Mouse (Mus musculus) stomach, embryonic 16.5 days (tissue): Measurements from ENCODE around the gene Got1. TPM values are rescaled to one million over a fixed set of nuclear protein-coding genes. Genes with fewer than 3 reads are reported as not detected.
"Not testable (repeated sequence)": the region's sequence is repeated elsewhere in the genome, so short reads cannot be mapped to it uniquely, and the experiment has no call there.

Experiments used
- ATAC-seq: fragments of 200-750 bp; cut with Nextera tagmentation; 2 replicates; pipeline ENCODE4 v1.8.0; 2017; ENCODE audit warnings: moderate number of reproducible peaks, moderate TSS enrichment; ENCODE audit not compliant: insufficient read depth, low FRiP score
- H3K27ac ChIP-seq: fragments of 300-500 bp; sonication (generic); 2 replicates; pipeline ENCODE4 v1.5.1; 2014; ENCODE audit warnings: low read length
- H3K27me3 ChIP-seq: fragments of 300-500 bp; sonication (generic); 2 replicates; pipeline ENCODE4 v1.6.1; 2014; ENCODE audit warnings: low read length, control low read depth, mixed read lengths; ENCODE audit not compliant: control insufficient read depth, insufficient read depth
- H3K36me3 ChIP-seq: fragments of 300-500 bp; sonication (generic); 2 replicates; pipeline ENCODE4 v1.6.1; 2014; ENCODE audit warnings: low read length; ENCODE audit not compliant: control insufficient read depth, insufficient read depth
- H3K4me1 ChIP-seq: fragments of 300-500 bp; sonication (generic); 2 replicates; pipeline ENCODE4 v1.6.1; 2014; ENCODE audit warnings: low read length, control low read depth, mixed read lengths; ENCODE audit not compliant: control insufficient read depth, insufficient read depth
- H3K4me2 ChIP-seq: fragments of 300-500 bp; sonication (generic); 2 replicates; pipeline ENCODE4 v1.6.1; 2014; ENCODE audit warnings: low read depth, low read length, mixed read lengths
- H3K4me3 ChIP-seq: fragments of 300-500 bp; sonication (generic); replicated peaks from 2 replicates; pipeline ENCODE4 v1.5.1; 2014; ENCODE audit warnings: mild to moderate bottlenecking, low read length
- H3K9ac ChIP-seq: fragments of 300-500 bp; sonication (generic); 2 replicates; pipeline ENCODE4 v1.6.1; 2014; ENCODE audit warnings: low read length
- H3K9me3 ChIP-seq: fragments of 300-500 bp; sonication (generic); replicated peaks from 2 replicates; pipeline ENCODE4 v1.6.1; 2016; ENCODE audit warnings: low read length, control low read depth; ENCODE audit not compliant: control insufficient read depth
- WGBS: fragments of 180-500 bp; shearing (Covaris S2); extraction: QIAGEN DNeasy Blood & Tissue Kit; methylation state at CpG from one replicate; pipeline ENCODE4 v1.1.7; 2014; 5-methylcytosine and 5-hydroxymethylcytosine counted together
- polyA plus RNA-seq: library from polyadenylated mRNA; unstranded; fragments of >200 nt; fragmentation: Nextera tagmentation; extraction: Ambion mirVana; gene quantifications from 2 replicates; pipeline ENCODE4 v1.2.1, GENCODE M21; 2015

Gene Got1
- polyA plus RNA-seq, 1 experiment from 2014 or later, result 42.3 TPM

DNA sequence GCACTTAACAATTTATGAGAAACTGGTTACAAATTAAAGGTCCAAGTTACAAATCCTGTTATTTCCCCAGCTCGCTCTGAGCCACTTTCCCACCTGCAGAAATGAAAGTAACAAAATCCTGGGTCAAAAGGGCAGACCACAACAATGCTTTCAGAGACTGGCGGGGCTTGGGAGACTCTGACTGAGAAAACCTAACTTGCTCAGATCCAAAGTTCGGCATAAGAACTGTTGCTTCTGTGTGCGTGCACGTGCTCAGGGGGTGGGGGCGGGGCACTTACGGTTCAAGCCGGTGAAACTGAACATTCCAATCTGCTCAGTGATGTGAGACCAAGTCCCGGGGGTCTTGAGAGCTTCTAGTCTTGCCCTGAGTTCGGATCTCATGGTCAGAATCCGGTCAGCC is 21.8 kb downstream of the Got1 start:
- no peak overlapping the region for H3K4me2 ChIP-seq
- WGBS, result 81% methylated on average over 11 of the region's 11 CpGs
- H3K4me1 ChIP-seq, result no peaks in the 10 kb centered on the region
- H3K27ac ChIP-seq, result no peak overlapping the region
- no peaks in the 10 kb centered on the region for H3K36me3 ChIP-seq
- ATAC-seq, result no peak
- H3K9ac ChIP-seq, result no peak overlapping the region
- H3K9me3 ChIP-seq, result no peaks in the 10 kb centered on the region
- no peak overlapping the region for H3K4me3 ChIP-seq
- no peaks in the 10 kb centered on the region for H3K27me3 ChIP-seq

DNA sequence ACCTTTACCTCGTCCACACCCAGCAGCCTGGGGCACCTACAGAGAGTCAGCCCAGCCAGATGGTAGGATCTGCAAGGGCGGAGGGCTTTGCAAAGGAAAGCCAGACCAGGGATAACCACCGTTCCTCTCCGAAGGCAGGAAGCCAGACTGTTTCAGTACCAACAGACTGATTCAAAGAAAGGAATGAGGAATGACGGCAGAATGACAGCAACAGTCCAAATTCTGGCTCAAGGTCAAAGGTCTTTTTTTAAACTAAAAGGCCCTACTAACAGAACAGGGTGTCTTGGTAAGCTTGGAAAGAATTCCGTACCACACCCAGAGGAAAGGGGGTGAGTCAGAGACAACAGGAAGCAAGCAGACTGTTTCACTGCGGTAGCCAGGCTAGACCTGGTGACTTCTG is 25.5 kb downstream of the Got1 start:
- Histone ChIP-seq H3K4me2 (no peak overlapping the region), H3K4me3 (no peak overlapping the region), H3K27ac (no peak overlapping the region), H3K9ac (no peak overlapping the region), H3K27me3 (peaks cover 7% of the 10 kb centered on the region; the same call in 1 of the 2 replicates), H3K36me3 (no peaks in the 10 kb centered on the region), H3K9me3 (no peaks in the 10 kb centered on the region), H3K4me1 (no peaks in the 10 kb centered on the region)
- no peak for ATAC-seq
- 86% methylated on average over 7 of the region's 7 CpGs for WGBS

DNA sequence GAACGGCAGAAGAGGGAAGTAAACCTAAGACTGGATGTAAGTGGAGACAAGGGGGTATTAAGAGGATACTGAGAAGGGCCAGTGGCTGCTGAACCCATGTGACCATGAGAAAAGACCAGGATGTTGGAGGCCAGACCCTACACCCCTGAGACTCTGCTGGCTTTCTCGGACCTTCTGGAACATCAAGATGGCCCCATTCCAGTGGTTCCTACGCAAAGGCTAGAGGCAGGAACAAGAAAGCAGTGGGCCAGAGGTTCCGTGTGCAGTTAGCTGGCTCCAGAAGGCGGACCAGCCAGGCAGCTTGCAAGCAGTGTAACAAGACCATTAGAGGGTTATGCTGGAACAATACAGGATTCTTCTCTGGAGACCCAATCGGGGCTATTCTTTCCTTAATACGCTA is 27.0 kb downstream of the Got1 start:
- Histone ChIP-seq H3K27ac (no peak overlapping the region), H3K9me3 (no peaks in the 10 kb centered on the region), H3K36me3 (no peaks in the 10 kb centered on the region), H3K9ac (no peak overlapping the region), H3K4me2 (no peak overlapping the region), H3K4me3 (no peak overlapping the region), H3K4me1 (no peaks in the 10 kb centered on the region), H3K27me3 (peaks cover 7% of the 10 kb centered on the region; the same call in 1 of the 2 replicates)
- no peak for ATAC-seq
- WGBS, result 86% methylated on average over 7 of the region's 7 CpGs

DNA sequence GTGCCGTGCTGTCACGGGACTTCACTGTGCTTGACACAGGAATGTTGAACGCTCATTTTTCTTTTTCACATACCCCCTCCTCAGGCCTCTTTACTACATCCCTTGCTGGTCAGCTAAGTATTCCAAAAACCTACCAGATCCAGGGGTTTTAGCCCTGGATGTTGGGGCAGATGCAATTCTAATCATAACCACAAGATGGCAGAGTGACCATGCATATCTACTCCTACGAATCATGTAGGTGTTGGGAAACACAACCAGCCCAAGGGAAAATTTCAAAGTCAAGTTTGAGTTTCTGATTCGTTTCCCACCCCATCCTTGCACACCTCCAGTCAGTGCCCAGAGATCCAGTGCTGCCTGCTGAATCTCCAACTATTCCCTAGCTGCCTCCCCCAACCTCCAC is 28.6 kb downstream of the Got1 start:
- no peak overlapping the region for H3K9ac ChIP-seq
- H3K9me3 ChIP-seq, result no peaks in the 10 kb centered on the region
- H3K27ac ChIP-seq, result no peak overlapping the region
- ATAC-seq, result no peak
- no peak overlapping the region for H3K4me2 ChIP-seq
- no peaks in the 10 kb centered on the region for H3K4me1 ChIP-seq
- H3K27me3 ChIP-seq, result peaks cover 7% of the 10 kb centered on the region; the same call in 1 of the 2 replicates
- no peak overlapping the region for H3K4me3 ChIP-seq
- WGBS, result 15% methylated on average over 5 of the region's 5 CpGs
- no peaks in the 10 kb centered on the region for H3K36me3 ChIP-seq

DNA sequence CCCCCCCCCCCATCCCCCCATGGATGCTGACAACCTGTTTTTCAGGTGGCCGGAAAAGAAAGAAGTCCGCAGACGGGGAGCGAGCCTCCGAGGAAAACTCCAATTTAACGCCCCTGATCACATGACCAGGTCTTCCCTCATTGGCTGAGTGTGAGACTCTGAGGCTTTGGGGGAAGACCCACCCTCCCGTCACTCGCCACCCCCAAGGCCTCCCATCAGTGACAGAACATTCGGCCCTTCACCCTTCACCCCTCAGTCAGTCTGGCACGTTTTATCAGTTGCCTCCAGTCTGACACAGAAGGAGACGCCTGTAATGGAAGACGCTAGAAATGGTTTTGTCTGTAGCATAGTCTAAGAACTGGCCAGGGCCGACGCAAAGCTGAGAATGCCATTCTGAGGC is 29.5 kb downstream of the Got1 start:
- Histone ChIP-seq H3K9me3 (no peaks in the 10 kb centered on the region), H3K4me1 (no peaks in the 10 kb centered on the region), H3K36me3 (no peaks in the 10 kb centered on the region), H3K9ac (no peak overlapping the region), H3K4me3 (peak overlapping the region; percentile 19), H3K27ac (no peak overlapping the region), H3K27me3 (peaks cover 7% of the 10 kb centered on the region; the same call in 1 of the 2 replicates), H3K4me2 (peak overlapping the region; percentile 47)
- no peak for ATAC-seq
- 13% methylated on average over 14 of the region's 14 CpGs for WGBS

DNA sequence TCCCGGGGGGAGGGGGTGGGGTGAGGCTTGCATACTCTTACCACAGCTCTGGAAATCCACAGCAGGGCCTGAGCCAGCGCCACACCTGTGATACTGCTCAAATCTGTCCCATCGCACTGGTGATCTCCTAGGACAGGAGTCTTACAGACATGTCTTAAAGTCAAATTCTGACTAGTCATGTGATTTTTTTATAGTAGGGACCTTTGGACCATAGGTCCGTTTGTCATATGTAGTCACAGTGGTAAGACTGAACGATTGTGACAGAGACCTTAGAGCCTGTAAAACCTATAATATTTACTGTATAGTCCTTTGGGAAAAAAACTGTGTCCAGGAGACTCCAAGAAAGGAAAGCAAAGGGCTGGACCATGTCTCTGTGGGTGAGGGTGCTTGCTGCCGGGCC is 30.5 kb downstream of the Got1 start:
- WGBS, result 83% methylated on average over 6 of the region's 6 CpGs
- no peak overlapping the region for H3K4me2 ChIP-seq
- no peak overlapping the region for H3K4me3 ChIP-seq
- no peak overlapping the region for H3K9ac ChIP-seq
- H3K27me3 ChIP-seq, result peaks cover 7% of the 10 kb centered on the region; the same call in 1 of the 2 replicates
- ATAC-seq, result no peak
- no peaks in the 10 kb centered on the region for H3K36me3 ChIP-seq
- H3K27ac ChIP-seq, result no peak overlapping the region
- no peaks in the 10 kb centered on the region for H3K9me3 ChIP-seq
- no peaks in the 10 kb centered on the region for H3K4me1 ChIP-seq

DNA sequence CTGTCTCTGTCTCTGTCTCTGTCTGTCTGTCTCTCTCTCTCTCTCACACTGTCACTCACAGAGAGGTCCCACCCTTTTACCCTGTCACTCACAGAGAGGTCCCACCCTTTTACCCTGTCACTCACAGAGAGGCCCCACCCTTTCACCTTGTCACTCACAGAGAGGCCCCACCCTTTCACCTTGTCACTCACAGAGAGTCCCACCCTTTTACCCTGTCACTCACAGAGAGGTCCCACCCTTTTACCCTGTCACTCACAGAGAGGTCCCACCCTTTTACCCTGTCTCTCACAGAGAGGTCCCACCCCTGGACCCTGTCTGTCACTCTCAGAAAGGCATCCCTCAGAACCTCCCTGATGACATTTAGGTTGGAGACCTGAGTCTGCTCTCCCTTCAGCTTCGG is 31.1 kb downstream of the Got1 start:
- 54% methylated on average over 1 of the region's 1 CpGs for WGBS
- H3K4me1 ChIP-seq, H3K9ac ChIP-seq, H3K9me3 ChIP-seq, H3K4me2 ChIP-seq, H3K4me3 ChIP-seq, H3K27me3 ChIP-seq, H3K27ac ChIP-seq, ATAC-seq, H3K36me3 ChIP-seq: not testable (repeated sequence)

DNA sequence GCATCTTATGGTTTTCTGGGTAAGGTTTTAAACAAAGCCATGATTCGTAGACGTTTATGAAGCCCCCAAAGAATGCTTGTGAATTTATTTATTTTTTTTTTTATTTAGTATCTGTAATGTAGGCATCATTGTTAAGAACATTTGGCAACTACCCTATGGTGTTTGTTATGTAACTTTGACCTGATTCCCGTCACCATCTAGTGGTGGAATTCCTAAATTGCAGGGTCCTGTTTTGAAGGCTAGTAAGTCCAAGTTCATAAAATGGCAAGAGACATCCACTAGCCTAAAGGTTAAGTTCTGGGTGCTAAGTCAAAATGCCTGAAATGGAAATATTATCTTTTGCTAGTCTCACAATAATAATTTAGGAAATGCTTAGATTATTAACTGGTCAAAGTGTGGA is 37.0 kb downstream of the Got1 start:
- Histone ChIP-seq H3K27ac (no peak overlapping the region), H3K4me2 (no peak overlapping the region), H3K27me3 (no peaks in the 10 kb centered on the region), H3K4me1 (no peaks in the 10 kb centered on the region), H3K9ac (no peak overlapping the region), H3K4me3 (no peak overlapping the region), H3K36me3 (no peaks in the 10 kb centered on the region), H3K9me3 (no peaks in the 10 kb centered on the region)
- 37% methylated on average over 3 of the region's 3 CpGs for WGBS
- no peak for ATAC-seq

DNA sequence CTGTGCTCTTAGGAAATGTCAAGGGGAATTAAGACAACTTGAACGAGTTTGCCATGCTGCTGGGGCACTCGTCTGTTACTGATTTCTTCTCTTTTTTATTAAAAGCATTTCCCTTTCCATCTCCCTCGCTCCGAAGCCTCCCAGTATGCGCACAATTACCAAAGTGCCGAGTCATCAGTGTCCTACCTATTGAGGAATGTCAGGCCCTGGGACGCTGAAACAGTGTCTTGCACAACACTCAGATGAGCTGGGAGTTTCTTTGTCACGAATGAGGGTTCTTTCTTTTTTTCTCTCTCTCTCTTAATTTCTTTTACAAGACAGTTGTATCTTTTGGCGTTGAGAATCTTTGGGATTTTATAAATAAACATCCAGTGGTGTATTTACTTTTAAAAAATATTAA is 43.9 kb downstream of the Got1 start:
- ATAC-seq, result no peak
- H3K4me3 ChIP-seq, result no peak overlapping the region
- 64% methylated on average over 9 of the region's 9 CpGs for WGBS
- no peaks in the 10 kb centered on the region for H3K9me3 ChIP-seq
- H3K4me1 ChIP-seq, result peaks cover 4% of the 10 kb centered on the region; the same call in 1 of the 2 replicates
- no peaks in the 10 kb centered on the region for H3K36me3 ChIP-seq
- no peak overlapping the region for H3K4me2 ChIP-seq
- no peak overlapping the region for H3K9ac ChIP-seq
- H3K27ac ChIP-seq, result no peak overlapping the region
- no peaks in the 10 kb centered on the region for H3K27me3 ChIP-seq

DNA sequence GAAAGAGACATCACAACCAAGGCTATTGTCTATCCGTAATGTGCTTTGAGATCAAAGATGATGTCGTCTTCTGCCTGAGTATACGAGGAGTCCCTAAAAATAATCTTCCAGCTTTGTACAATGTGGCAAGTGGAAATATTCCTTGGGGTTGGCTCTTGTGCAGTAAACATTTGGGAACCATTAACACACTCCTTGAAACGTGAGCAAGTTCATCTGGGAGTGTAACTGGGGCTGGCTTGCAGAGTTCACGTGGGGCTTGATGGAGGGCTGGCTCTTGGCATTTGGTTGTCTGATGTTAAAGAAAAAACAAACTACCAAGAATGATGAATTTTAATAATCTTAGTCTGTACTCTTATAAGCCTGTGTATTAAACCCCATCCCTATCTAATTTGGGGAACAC is 45.0 kb downstream of the Got1 start:
- H3K9ac ChIP-seq, result no peak overlapping the region
- no peaks in the 10 kb centered on the region for H3K9me3 ChIP-seq
- H3K36me3 ChIP-seq, result no peaks in the 10 kb centered on the region
- H3K4me1 ChIP-seq, result peaks cover 4% of the 10 kb centered on the region; the same call in 1 of the 2 replicates
- no peak overlapping the region for H3K4me3 ChIP-seq
- no peak overlapping the region for H3K4me2 ChIP-seq
- 74% methylated on average over 5 of the region's 5 CpGs for WGBS
- H3K27ac ChIP-seq, result no peak overlapping the region
- no peaks in the 10 kb centered on the region for H3K27me3 ChIP-seq
- ATAC-seq, result no peak
